Mouse (Mus musculus) retina, postnatal 1 day (tissue): ENCODE results near the gene Tmem265.

Experiments used
- DNase-seq: peaks from one replicate; pipeline ENCODE4 v3.0.0-alpha.2; 2012

Gene Tmem265

DNA sequence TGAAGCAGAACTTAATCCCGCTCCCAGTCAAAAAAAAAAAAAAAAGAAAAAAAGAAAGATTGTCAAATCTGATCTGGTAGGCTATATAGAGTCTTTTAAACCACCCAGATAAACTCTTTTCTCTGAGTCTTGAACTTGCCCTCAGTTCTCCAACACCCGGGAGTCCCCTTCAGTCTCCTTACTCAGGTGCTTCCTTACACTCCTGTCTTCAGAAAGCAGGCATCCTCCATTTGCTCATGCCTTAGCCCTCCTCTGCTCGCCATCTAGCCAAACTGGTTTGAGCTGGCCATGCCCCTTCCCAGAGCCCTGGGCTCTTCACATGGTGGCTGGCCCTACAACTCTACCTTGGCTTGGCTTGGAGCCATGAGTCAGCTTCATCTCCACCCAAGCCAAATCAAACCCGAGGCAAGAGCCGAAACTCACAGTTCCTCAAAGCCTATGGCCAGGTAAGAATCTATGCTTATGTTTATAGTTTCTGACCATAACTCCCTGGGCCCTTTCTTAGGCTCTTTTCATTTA is at the start of gene Tmem265:
TSS of gene Tmem265 (plus strand) at position 51 of the 519 bp plus-strand sequence.
- no peak for DNase-seq

DNA sequence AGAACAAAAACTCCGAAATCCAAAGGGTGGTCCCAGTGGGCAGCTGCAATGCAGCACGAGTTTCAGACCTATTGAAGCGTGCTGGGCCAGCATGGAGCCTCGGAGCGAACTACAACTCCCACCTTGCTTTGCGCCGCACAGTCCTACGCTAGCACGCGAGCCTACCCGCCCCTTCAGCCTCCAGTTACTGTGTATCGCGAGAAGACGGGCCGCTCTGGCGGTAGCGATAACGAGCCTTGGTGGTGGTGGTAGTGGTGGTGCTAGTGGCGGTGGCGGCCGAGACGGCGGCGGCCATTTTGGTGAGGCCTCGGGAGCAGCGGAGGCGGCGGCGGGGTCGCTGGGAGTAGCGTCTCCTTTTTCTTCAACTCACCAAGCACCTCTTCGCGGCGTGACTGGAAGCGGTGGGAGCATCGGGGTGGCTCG is 49.4 kb upstream of the Tmem265 start, which contains the start of gene Srcap:
TSS of gene Srcap (plus strand) at position 176 of the 423 bp plus-strand sequence.
- peak; percentile 99 for DNase-seq

DNA sequence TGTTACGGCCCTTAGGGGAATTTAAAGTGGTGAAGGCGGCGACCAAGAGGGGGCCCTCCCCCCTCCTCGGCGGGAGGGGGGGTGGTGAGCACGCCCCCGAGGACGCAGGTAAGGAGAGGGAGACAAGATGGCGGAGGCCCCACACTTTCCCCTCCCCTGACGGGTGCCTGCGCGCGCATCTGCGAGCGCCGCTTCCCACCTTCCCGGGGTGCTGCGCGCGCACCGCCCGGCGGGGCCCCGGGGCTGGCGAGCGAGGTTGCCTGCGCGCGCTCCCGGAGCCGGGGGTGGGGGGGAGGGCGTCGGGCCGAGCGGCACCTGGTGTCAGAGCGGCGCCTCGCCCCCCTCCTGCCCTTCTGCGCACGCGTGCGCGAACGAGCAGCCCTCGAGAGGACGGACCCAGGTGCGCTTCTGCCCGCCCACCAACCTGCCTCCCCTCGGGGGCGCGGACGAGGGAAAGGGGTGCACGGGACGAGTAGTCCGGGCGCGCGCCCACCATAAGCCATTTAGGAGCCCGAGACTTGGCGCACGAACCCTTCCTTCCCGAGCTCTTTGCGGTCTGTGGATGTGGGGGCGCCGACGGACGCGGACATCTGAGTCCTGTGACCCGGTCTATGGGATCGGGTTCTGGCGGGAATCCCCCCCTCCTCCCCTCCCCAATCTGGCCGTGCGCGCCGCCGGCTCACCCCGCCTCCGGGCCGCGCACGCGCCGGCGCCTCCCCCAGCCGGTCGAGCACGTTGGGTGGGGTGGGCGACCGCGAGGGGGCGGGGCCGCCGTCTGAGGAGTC is 48.8 kb upstream of the Tmem265 start:
- DNase-seq: peak; percentile 96

- DNase-seq: no peak
Measured at GRCm38 (mm10) chr7:127513016-127513390, 48.2 kb upstream of the Tmem265 start.

DNA sequence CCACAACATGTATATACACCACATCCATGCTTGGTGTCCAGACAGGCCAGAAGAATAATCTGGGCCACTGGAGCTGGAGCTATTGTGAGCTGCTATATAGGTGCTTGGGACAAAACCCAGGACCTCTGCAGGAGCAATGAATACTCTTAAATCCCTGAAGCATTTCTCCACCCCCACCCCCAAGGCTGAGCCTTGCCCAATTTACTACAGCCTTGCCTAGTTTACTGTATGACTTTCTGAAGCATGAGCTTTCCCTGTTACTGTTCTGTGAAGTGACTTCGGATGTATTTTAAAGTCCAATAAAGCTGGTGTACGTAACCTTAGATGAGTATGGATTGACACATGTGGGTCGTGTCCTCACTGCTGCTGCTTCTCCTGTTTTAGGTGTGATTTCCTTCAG is 47.4 kb upstream of the Tmem265 start:
- DNase-seq: no peak

GRCm38 (mm10) chr7:127515846-127516245 is 45.3 kb upstream of the Tmem265 start:
- peak; percentile 9 for DNase-seq

GRCm38 (mm10) chr7:127516344-127516743 is 44.8 kb upstream of the Tmem265 start:
- no peak for DNase-seq

GRCm38 (mm10) chr7:127519284-127519683 is 41.9 kb upstream of the Tmem265 start, which contains the start of gene Gm42715:
TSS of gene Gm42715 (plus strand) at chr7:127519584.
- DNase-seq: no peak

- DNase-seq: no peak
Measured at GRCm38 (mm10) chr7:127541671-127542070, 19.5 kb upstream of the Tmem265 start.

DNA sequence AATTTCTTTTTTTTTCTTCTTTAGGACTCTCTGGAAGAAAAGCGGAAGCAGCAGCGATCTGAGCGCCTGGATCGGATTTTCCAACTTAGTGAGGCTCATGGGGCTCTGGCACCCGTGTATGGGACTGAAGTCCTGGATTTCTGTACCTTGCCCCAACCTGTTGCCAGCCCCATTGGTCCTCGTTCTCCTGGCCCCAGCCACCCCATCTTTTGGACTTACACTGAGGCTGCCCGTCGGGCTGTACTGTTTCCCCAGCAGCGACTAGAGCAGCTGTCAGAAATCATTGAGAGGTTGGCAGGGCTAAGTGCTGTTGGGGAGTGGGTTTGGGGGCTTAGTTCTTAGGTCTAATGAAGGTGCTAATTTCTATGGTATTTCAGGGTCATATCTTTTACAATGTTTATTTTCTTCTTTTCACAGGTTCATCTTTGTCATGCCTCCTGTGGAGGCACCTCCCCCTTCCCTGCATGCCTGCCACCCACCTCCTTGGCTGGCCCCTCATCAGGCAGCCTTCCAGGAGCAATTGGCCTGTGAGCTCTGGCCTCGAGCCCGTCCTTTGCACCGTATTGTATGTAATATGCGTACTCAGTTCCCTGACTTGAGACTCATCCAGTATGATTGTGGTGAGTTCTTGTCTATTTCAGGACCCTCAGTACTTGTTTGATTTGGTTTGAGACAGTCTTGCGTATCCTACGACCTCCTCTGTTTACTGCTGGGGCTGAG is 11.9 kb upstream of the Tmem265 start:
- no peak for DNase-seq

GRCm38 (mm10) chr7:127551558-127551957 is 9.6 kb upstream of the Tmem265 start:
- DNase-seq: no peak

DNA sequence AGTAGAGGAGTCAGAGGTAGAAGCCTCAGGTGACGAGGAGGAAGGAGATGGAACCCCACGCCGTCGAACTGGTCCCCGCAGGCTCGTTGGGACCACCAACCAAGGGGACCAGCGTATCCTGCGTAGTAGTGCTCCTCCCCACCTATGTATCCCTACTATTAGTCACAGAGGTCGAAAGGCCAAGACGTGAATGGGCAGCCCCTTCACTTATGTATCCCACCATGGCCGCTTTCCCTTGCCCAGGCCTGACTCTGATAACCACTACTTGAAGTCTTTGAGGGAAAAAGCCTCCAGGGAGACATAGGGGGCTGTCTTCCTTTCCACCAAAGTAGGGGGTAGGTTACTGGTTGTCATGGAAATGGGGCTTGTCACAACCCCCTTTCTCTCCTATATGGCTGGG is 610 bp upstream of the Tmem265 start:
- no peak for DNase-seq

- no peak for DNase-seq
Measured at GRCm38 (mm10) chr7:127564381-127565150, 3.4 kb downstream of the Tmem265 start.

GRCm38 (mm10) chr7:127572895-127573471 is 11.8 kb downstream of the Tmem265 start, which contains the start of gene Phkg2:
TSS of gene Phkg2 (plus strand) at chr7:127573340.
- peak; percentile 99 for DNase-seq

DNA sequence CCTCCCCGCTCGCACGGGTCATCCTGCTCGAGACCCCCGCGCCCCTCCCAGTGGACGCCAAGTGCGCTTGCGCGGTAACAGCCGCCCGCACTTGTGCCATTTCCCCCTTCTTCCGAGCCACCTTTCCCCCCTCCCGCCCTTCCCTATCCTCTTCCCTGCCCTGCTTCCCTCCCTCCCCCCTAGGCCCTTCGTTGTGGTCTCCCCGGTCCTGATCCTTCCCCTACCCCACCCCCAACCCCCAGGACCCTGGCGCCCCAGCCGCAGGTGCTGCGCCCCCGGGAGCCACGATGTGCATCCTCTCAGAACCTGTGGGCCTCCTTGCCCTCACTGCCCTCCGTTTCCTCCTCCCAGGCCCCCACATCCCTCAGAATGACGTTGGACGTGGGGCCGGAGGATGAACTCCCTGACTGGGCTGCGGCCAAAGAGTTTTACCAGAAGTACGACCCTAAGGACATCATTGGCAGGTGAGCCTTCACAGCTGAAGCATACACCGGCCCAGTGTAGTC is 12.4 kb downstream of the Tmem265 start:
- no peak for DNase-seq

GRCm38 (mm10) chr7:127574115-127574514 is 12.9 kb downstream of the Tmem265 start:
- no peak for DNase-seq

- DNase-seq: no peak
Measured at GRCm38 (mm10) chr7:127583260-127583659, 22.1 kb downstream of the Tmem265 start.

- DNase-seq: no peak
Measured at GRCm38 (mm10) chr7:127585031-127585430, 23.8 kb downstream of the Tmem265 start.

DNA sequence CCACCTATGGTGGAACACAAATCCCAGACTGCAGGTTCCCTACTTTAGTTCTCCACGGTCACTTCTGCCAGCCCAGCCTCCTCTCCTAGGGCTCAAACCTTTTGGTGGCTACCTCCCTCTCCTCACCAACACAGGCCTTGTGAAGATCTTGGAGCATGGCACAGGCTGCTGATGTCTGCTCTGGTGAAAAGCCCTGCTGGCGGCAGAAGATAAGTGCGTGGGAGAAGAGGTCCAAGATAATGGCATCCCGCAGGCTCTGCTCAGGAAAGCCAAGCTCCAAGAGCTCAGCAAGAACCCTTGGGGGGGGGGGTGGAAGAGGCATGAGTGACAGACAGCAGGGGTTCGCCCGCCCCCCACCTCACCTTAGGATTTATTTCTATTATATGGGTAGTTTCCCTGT is 25.0 kb downstream of the Tmem265 start:
- DNase-seq: no peak

DNA sequence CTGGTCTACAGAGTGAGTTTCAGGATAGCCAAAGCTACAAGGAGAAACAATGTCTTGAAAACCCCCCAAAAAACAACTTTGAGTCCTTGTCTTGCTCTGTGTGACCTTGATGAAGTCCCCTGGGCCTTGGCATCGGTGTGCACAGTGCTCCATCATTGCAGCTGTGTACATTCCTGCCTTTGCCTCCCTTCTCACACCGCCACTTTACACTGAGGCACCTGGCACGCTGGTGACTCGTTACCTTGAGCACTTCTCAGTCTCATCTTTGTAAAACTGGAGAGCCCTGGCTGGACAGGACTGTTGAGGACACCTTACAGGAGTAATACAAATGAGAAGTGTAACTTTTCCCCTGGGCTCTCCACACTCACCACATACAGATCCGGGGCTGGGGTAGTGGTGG is 26.0 kb downstream of the Tmem265 start:
- DNase-seq: no peak

DNA sequence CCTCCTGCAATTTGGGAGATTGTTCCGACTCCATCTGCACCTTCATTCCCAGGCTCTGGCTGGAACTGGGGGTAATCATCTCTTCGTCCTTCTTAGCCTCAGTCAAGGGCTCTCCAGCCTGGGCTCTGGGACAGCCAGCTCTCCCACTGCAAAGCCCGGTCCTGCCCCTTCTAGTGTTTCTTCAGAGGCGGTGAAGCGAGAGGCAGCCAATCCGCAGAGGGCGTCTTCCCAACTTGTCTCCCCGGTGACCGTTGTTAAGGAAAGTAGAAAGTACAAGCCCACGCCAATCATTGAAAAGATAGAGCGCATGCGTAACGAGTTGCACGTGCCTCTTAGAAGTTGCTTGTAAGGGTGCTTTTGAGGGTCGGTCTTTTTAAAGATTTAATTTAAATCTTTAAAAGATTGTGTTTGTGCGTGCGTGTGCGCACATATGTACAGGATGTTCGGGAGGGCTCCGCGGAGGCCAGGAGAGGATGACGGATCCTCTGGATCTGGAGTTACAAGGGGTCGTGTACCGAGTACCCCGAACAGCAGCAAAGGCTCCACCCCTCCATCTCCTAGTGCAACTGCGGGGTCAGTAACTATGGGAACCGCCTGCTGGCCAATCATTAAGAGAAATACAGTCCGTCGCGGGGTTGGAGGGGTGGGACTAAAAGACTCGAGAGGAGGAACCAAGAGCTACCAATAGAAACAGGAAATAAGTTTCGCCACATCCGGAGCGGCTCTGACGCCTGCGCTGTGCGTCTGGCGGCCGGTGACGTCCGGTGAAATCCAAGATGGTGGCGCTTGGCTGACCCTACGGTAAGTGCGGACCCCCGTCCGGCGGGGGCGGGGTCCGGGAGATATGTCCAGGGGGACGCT is 27.1 kb downstream of the Tmem265 start, which contains the start of the genes Ccdc189 and Rnf40:
TSS of gene Ccdc189 (minus strand) at position 585 of the 861 bp plus-strand sequence.
TSS of gene Rnf40 (plus strand) at position 757 of the 861 bp plus-strand sequence.
- peak; percentile 100 for DNase-seq
